Mouse (Mus musculus) liver, adult 10 weeks (tissue): ENCODE data around the gene Tex101. TPM values are rescaled to one million over a fixed set of nuclear protein-coding genes. Genes with fewer than 3 reads are reported as not detected.

Experiments
- polyA plus RNA-seq: library from polyadenylated mRNA; stranded (reverse); fragments of 350-450 nt; fragmentation: Illumina TruSeq; extraction: RNeasy Lipid Tissue Mini Kit (QIAGEN cat#74804); gene quantifications from one replicate; pipeline ENCODE4 v1.2.3, GENCODE M21; 2014; ENCODE audit warnings: low read depth, low replicate concordance

Tex101 gene
- not detected for polyA plus RNA-seq

GRCm38 (mm10) chr7:24676575-24676974, at the start of gene Tex101:
Tex101 (minus strand) TSS chr7:24676675.

GRCm38 (mm10) chr7:24708832-24709292, 32.4 kb upstream of the Tex101 start, which contains the start of gene BC049730:
BC049730 (plus strand) TSS chr7:24709242.

GRCm38 (mm10) chr7:24636264-24636663, 40.2 kb downstream of the Tex101 start, which contains the start of gene Lypd3:
Lypd3 (plus strand) TSS chr7:24636550.

Other genes with a start within 250 kb of the Tex101 start
- gene Irgc1, start 224.4 kb downstream of the Tex101 start, polyA plus RNA-seq, result not detected
- gene Plaur, start 214.2 kb downstream of the Tex101 start, polyA plus RNA-seq, result not detected
- 0.34 TPM for gene Cadm4, start 194.7 kb downstream of the Tex101 start, polyA plus RNA-seq
- gene Zfp428, start 169.7 kb downstream of the Tex101 start, polyA plus RNA-seq, result not detected
- gene AC161166.1, start 164.2 kb downstream of the Tex101 start, polyA plus RNA-seq, result not detected
- gene Irgq, start 146.0 kb downstream of the Tex101 start, polyA plus RNA-seq, result 3.8 TPM
- gene Pinlyp, start 130.6 kb downstream of the Tex101 start, polyA plus RNA-seq, result not detected
- 0.74 TPM for gene Xrcc1, start 130.4 kb downstream of the Tex101 start, polyA plus RNA-seq
- gene Ethe1, start 89.1 kb downstream of the Tex101 start, polyA plus RNA-seq, result 11.2 TPM
- gene Zfp575, start 89.0 kb downstream of the Tex101 start, polyA plus RNA-seq, result not detected
- 0.29 TPM for gene Phldb3, start 65.9 kb downstream of the Tex101 start, polyA plus RNA-seq
- not detected for gene Lypd3, start 40.1 kb downstream of the Tex101 start, polyA plus RNA-seq
- gene BC049730, start 32.6 kb upstream of the Tex101 start, polyA plus RNA-seq, result not detected
- gene Gm4763, start 50.2 kb upstream of the Tex101 start, polyA plus RNA-seq, result not detected
- gene Cd177, start 83.6 kb upstream of the Tex101 start, polyA plus RNA-seq, result not detected
- not detected for gene Ceacam10, start 100.5 kb upstream of the Tex101 start, polyA plus RNA-seq
- gene Gm9844, start 185.5 kb upstream of the Tex101 start, polyA plus RNA-seq, result not detected
- gene Lypd4, start 193.3 kb upstream of the Tex101 start, polyA plus RNA-seq, result not detected
- not detected for gene Dmrtc2, start 193.4 kb upstream of the Tex101 start, polyA plus RNA-seq
- gene Rps19, start 207.7 kb upstream of the Tex101 start, polyA plus RNA-seq, result 37.7 TPM
- 0.45 TPM for gene Cd79a, start 220.7 kb upstream of the Tex101 start, polyA plus RNA-seq
- 1.1 TPM for gene Arhgef1, start 226.2 kb upstream of the Tex101 start, polyA plus RNA-seq